Mouse (Mus musculus) frontal cortex, adult (tissue): ENCODE data around the gene Smim14.

Experiments used
- ATAC-seq: cut with Nextera tagmentation; 2 replicates; pipeline ENCODE4 v1.9.2; 2017; ENCODE audit warnings: mild to moderate bottlenecking, moderate library complexity, mixed read lengths; ENCODE audit not compliant: low TSS enrichment

Smim14 gene

DNA sequence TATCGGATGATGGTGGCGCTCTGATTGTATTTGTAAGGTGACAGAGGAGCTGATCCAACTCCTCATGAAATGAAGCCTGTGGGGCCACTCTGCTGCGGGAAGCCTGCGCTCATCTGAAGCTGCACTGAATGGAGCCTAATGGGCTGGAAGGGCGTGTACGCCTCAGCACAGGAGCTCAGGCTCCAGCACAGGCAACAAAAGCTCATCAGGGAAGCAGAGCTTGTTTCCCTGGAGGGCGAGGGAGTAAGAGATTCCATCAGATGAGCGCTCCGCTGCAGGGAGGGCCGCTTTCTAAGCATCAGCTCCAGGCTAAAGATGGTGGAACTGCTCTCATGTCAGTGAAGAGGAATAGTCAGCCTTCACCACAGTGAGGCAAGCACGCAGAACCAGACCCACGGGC, 129.0 kb downstream of the Smim14 start:
- ATAC-seq: peak; percentile 56

- peak; percentile 97 for ATAC-seq
These were observed 135.6 kb downstream of the Smim14 start for GRCm38 (mm10) chr5:65401251-65401994.
